Mouse (Mus musculus): ENCODE measurements around the gene Lipa.

Lipa gene

GRCm38 (mm10) chr19:34523106-34523725, 4.1 kb downstream of the Lipa start:
- in situ Hi-C loops (cut with MboI, MseI) = no loop called here

GRCm38 (mm10) chr19:34521978-34522377, 5.3 kb downstream of the Lipa start:
- in situ Hi-C loops (cut with MboI, MseI) = no loop called here

- in situ Hi-C loops (cut with MboI, MseI) = no loop called here
Observed at GRCm38 (mm10) chr19:34521361-34521760, 5.9 kb downstream of the Lipa start.

- in situ Hi-C loops (cut with MboI, MseI) = no loop called here
Observed at GRCm38 (mm10) chr19:34520051-34520450, 7.2 kb downstream of the Lipa start.

GRCm38 (mm10) chr19:34519646-34520045, 7.6 kb downstream of the Lipa start:
- in situ Hi-C loops (cut with MboI, MseI) = no loop called here

GRCm38 (mm10) chr19:34518786-34519185, 8.5 kb downstream of the Lipa start:
- in situ Hi-C loops (cut with MboI, MseI) = no loop called here

GRCm38 (mm10) chr19:34517812-34518594, 9.3 kb downstream of the Lipa start:
- in situ Hi-C loops (cut with MboI, MseI) = no loop called here

GRCm38 (mm10) chr19:34517197-34517596, 10.1 kb downstream of the Lipa start:
- in situ Hi-C loops (cut with MboI, MseI) = no loop called here

- in situ Hi-C loops (cut with MboI, MseI) = no loop called here
Observed at GRCm38 (mm10) chr19:34516346-34516745, 10.9 kb downstream of the Lipa start.

- in situ Hi-C loops (cut with MboI, MseI) = no loop called here
Observed at GRCm38 (mm10) chr19:34515681-34516080, 11.6 kb downstream of the Lipa start.

- in situ Hi-C loops (cut with MboI, MseI) = no loop called here
Observed at GRCm38 (mm10) chr19:34511528-34511927, 15.7 kb downstream of the Lipa start.

GRCm38 (mm10) chr19:34510717-34511116, 16.6 kb downstream of the Lipa start:
- in situ Hi-C loops (cut with MboI, MseI) = no loop called here

- in situ Hi-C loops (cut with MboI, MseI) = no loop called here
Observed at GRCm38 (mm10) chr19:34505161-34505721, 22.0 kb downstream of the Lipa start.

GRCm38 (mm10) chr19:34500763-34501162, 26.5 kb downstream of the Lipa start:
- in situ Hi-C loops (cut with MboI, MseI) = no loop called here

- in situ Hi-C loops (cut with MboI, MseI) = no loop called here
Observed at GRCm38 (mm10) chr19:34496353-34496752, 30.9 kb downstream of the Lipa start.

GRCm38 (mm10) chr19:34493859-34494258, 33.4 kb downstream of the Lipa start:
- in situ Hi-C loops (cut with MboI, MseI) = no loop called here

GRCm38 (mm10) chr19:34483547-34483946, 43.7 kb downstream of the Lipa start:
- in situ Hi-C loops (cut with MboI, MseI) = loop anchor here (5.0 kb wide), 1 partner anchor 151 kb away; no protein-coding TSS in a partner anchor

- in situ Hi-C loops (cut with MboI, MseI) = loop anchor here (5.0 kb wide), 1 partner anchor 233 kb away; no protein-coding TSS in a partner anchor
Observed at GRCm38 (mm10) chr19:34474991-34475971, 52.0 kb downstream of the Lipa start, which contains the start of gene Ch25h. TSS of gene Ch25h (minus strand) at chr19:34475164.

- in situ Hi-C loops (cut with MboI, MseI) = no loop called here
Observed at GRCm38 (mm10) chr19:34474228-34474990, 52.9 kb downstream of the Lipa start.

GRCm38 (mm10) chr19:34471703-34472102, 55.6 kb downstream of the Lipa start:
- in situ Hi-C loops (cut with MboI, MseI) = no loop called here

GRCm38 (mm10) chr19:34468794-34469193, 58.5 kb downstream of the Lipa start:
- in situ Hi-C loops (cut with MboI, MseI) = no loop called here

All from T-helper 2 cell (primary cell).